Mouse (Mus musculus): ENCODE data around the gene Pramef20.
"Not testable (repeated sequence)": the region's sequence is repeated elsewhere in the genome, so short reads cannot be mapped to it uniquely, and the experiment has no call there.

The Pramef20 gene

GRCm38 (mm10) chr4:144377911-144378310, at the start of gene Pramef20:
Gene Pramef20, minus strand, starts transcription at chr4:144377933.
- no peak for DNase-seq

DNA sequence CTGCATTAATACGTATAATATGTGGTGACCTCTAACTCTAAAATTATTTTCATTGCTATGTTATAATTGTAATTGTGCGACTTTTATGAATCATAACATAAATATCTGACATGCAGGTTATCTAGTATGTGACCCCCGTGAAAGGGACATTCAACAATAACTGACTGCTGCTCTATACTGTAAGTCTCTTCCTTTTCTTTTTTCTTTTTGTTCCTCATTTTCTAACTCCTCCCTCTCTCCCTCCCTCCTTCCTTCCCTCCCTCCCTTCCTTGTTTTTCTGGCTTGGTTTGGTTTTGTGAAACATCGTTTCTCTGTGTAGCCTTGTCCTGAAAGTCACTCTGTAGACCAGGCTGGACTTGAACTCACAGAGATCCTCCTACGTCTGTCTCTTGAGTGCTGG, 46.9 kb upstream of the Pramef20 start:
- no peak for DNase-seq

GRCm38 (mm10) chr4:144420644-144421043, 42.9 kb upstream of the Pramef20 start:
- no peak for DNase-seq

DNA sequence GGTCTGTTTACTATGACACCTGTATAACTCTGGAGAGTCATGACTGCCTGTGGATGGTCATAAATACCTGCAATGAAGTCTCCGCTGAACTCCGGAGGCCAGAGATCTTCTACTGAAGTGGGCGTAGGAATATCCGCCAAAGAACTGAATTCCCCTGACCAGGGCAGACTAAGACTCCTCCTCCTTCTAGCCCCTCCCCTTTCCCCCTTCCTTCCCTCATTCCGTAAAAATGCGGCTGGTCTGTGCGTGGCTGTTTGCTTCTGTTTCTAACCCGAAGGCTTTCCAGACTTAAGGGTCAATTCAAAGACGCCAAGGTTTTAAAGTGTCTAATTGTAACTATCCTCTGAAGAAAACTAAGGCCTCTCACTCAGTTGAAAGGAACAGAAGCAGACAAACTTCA, 30.6 kb upstream of the Pramef20 start, which contains the start of gene Pramef12:
TSS of gene Pramef12 (minus strand) at position 175 of the 400 bp plus-strand sequence.
- no peak for DNase-seq

GRCm38 (mm10) chr4:144406261-144406660, 28.5 kb upstream of the Pramef20 start:
- no peak for DNase-seq

- DNase-seq, result no peak
These were observed 26.8 kb upstream of the Pramef20 start for GRCm38 (mm10) chr4:144404456-144405086.

DNA sequence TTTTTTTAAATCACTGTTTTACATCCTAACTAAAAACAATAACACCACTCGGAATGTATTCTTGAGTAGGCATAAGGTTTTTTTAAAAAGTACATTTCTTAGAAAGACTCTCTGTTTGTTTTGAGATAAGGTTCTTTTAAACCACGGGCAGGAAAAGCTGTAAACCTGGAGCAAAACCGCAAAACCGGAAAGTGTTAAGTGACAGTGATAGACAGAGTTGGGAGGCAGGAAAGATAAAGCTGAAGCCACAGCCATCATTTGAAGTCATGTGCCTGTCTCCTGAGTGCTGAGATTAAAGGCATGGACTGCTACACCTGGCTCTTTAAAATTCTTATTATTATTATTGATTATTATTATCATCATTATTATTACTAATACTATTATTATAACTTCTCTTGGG, 25.0 kb upstream of the Pramef20 start:
- DNase-seq, result no peak

GRCm38 (mm10) chr4:144396316-144396715, 18.6 kb upstream of the Pramef20 start:
- DNase-seq, result no peak

GRCm38 (mm10) chr4:144357642-144358041, 20.1 kb downstream of the Pramef20 start, which contains the start of gene Gm13119:
Gene Gm13119, plus strand, starts transcription at chr4:144357942.
- DNase-seq, result not testable (repeated sequence)

DNA sequence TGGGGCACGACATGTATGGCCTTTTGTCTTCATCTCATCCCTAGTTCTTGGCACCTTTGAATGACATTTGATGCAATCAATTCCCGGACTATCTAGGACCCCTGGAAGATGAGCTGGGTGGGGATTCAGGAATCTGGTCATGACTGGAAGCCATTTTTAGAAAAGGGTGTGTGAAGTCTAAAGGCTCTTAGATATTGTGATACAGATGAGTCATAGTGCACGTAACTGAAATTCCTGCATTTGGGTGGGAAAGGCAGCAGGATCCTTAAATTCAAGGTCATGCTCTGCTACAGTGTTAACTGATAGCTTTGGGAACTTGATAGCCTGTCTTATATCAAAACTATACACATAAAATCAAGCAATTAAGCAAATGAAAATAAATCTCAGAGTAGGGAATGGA, 41.9 kb downstream of the Pramef20 start:
- DNase-seq, result not testable (repeated sequence)

GRCm38 (mm10) chr4:144329949-144330348, 47.8 kb downstream of the Pramef20 start, which contains the start of gene Gm13128:
Gene Gm13128, plus strand, starts transcription at chr4:144330249.
- DNase-seq, result not testable (repeated sequence)
